Mouse (Mus musculus): ENCODE measurements around the gene Zbtb38.

Gene Zbtb38

GRCm38 (mm10) chr9:96752603-96753114, at the start of gene Zbtb38:
TSS of gene Zbtb38 (minus strand) at chr9:96752831.
- peak; percentile 71 for DNase-seq (ENCODE audit: low read depth)

- peak; percentile 67 for DNase-seq (ENCODE audit: low read depth)
Measured at GRCm38 (mm10) chr9:96800131-96800825, 47.6 kb upstream of the Zbtb38 start.

GRCm38 (mm10) chr9:96797311-96797710, 44.7 kb upstream of the Zbtb38 start:
- DNase-seq (ENCODE audit: low read depth), result no peak

GRCm38 (mm10) chr9:96795399-96795928, 42.8 kb upstream of the Zbtb38 start:
- DNase-seq (ENCODE audit: low read depth), result no peak

- DNase-seq (ENCODE audit: low read depth), result no peak
Measured at GRCm38 (mm10) chr9:96794601-96795000, 42.0 kb upstream of the Zbtb38 start.

- no peak for DNase-seq (ENCODE audit: low read depth)
Measured at GRCm38 (mm10) chr9:96792543-96792942, 39.9 kb upstream of the Zbtb38 start.

DNA sequence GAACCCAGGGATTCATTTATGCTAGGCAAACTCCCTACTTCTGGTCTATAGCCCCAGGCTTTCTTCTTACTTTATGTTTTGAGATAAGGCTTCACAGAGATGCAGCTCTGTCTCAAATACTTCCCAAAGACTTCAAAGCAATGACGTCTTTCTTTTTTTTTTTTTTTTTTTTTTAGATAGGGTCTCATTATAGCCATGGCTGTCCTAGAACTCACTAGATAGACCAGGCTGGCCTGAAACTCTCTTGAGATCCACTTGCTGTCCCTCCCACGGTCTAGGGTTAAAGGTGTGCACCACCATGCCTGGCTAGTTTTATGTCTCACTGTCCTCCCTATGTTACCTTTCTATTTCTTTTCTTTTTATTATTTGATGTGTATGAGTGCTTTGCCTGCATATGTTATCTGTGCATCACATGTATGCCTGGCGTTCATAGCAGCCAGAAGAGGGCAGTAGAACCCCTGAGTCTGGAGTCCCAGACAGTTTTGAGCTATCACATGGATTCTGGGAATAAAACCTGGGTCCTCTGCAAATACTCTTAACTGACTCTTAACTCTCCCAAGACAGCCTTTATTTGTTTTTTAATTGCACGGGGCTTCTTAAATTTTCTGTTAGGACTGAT, 37.9 kb upstream of the Zbtb38 start:
- no peak for DNase-seq (ENCODE audit: low read depth)

- DNase-seq (ENCODE audit: low read depth), result no peak
Measured at GRCm38 (mm10) chr9:96789906-96790305, 37.3 kb upstream of the Zbtb38 start.

- no peak for DNase-seq (ENCODE audit: low read depth)
Measured at GRCm38 (mm10) chr9:96787797-96788196, 35.2 kb upstream of the Zbtb38 start.

- DNase-seq (ENCODE audit: low read depth), result no peak
Measured at GRCm38 (mm10) chr9:96785871-96786342, 33.3 kb upstream of the Zbtb38 start.

GRCm38 (mm10) chr9:96785187-96785586, 32.6 kb upstream of the Zbtb38 start:
- no peak for DNase-seq (ENCODE audit: low read depth)

- DNase-seq (ENCODE audit: low read depth), result no peak
Measured at GRCm38 (mm10) chr9:96783667-96784066, 31.0 kb upstream of the Zbtb38 start.

DNA sequence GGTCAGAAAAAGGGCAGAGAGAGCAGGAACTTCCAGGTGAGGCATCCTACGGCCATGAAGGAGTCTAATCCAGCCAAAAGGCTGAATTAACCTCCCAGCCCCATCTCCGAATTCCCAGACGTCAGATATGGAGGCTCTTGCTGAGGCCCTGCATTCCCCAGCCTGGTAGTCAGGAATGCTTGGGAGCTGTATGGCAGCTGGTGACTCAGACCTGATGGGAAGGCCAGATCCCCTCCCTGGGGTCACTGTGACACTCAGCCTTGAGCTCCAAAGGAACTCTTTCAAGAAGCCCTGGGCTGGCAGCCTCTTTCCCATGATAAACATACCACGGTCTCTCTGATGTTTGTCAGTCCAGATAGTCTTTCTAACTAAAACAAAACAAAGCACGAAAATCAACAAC, 30.6 kb upstream of the Zbtb38 start:
- peak; percentile 84 for DNase-seq (ENCODE audit: low read depth)

- peak; percentile 83 for DNase-seq (ENCODE audit: low read depth)
Measured at GRCm38 (mm10) chr9:96782062-96782461, 29.4 kb upstream of the Zbtb38 start.

- DNase-seq (ENCODE audit: low read depth), result peak; percentile 67
Measured at GRCm38 (mm10) chr9:96773146-96773545, 20.5 kb upstream of the Zbtb38 start.

- DNase-seq (ENCODE audit: low read depth), result no peak
Measured at GRCm38 (mm10) chr9:96770443-96770842, 17.8 kb upstream of the Zbtb38 start.

GRCm38 (mm10) chr9:96769651-96770050, 17.0 kb upstream of the Zbtb38 start:
- no peak for DNase-seq (ENCODE audit: low read depth)

DNA sequence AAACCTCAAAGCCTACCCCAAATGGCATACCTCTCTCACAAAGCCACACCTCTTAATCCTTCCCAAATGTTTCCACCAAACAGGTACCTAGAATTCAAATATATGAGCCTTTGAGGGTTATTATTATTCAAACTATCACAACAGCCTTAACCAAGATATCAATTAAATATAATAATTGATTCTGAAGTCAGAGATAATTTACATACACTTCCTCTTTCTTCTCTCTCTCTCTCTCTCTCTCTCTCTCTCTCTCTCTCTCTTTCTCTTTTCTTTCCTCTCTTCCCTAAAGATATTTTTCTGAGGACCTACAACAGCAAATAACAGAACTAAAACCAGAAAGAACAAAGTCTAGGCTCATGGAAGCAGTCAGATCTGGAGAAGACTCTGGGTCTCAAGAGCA, 15.2 kb upstream of the Zbtb38 start:
- no peak for DNase-seq (ENCODE audit: low read depth)

- DNase-seq (ENCODE audit: low read depth), result no peak
Measured at GRCm38 (mm10) chr9:96766078-96766477, 13.4 kb upstream of the Zbtb38 start.

- no peak for DNase-seq (ENCODE audit: low read depth)
Measured at GRCm38 (mm10) chr9:96765410-96765809, 12.8 kb upstream of the Zbtb38 start.

DNA sequence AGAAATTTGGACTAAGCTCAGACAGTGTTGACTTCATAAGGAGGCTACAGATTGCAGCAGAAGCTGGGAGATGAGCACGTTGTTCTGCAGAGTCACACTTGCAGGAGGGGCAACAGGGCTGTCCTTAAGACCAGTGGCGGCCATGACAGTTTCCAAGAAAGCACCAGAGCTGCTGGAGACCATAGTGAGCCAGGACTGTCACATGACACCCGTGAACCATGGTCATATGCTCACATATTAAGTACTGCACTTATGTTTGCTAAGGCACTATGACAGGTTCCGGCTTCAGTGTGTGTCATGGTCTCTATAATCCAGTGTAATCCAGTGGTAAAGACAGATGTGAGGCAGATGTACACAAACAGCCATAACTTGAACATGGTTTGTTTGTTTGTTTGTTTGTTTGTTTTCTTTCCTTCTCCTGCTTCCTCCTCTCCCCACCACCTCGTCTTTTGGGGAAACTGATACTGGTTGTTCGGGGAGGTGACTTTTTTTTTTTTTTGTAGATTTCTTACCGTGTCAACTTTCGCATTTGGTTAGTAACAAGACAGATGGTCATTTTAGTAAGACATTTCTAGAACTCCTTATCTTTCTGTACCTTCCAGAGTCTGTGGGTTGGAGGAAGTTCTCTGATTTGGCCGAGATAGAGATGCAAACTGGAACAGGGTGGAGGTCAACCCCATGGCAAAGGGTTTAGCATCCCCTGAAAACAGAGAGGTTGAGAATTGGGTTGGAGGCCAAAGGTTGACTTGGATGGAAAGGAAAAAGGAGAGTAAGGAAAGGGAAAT, 11.4 kb upstream of the Zbtb38 start:
- DNase-seq (ENCODE audit: low read depth), result no peak

DNA sequence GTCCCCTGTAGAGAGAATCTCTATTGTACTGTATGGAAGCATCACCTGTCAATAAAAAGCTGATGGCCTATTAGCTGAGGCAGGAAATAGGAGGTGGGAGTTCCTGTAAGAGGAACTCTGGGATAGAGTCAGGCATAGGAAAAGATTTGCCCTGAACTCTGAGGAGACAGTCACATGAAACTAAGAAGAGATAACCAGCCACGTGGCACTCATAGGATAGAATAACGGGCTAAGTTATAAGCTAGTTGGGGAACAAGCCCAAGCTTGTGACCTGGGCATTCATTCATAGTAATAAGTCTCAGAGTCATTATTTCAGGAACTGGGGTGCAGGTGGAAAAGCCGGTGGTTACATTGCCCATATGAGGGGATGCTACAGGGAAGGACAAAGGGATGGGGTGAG, 10.4 kb upstream of the Zbtb38 start:
- DNase-seq (ENCODE audit: low read depth), result no peak
